Mouse (Mus musculus) CH12.LX (cell line): ENCODE measurements at regions not wholly inside any gene's neighbourhood (a gene's known extent, or its start where the extent isn't known, plus 50 kb on each side); places are given as distances from the start of the nearest gene placed in this dataset.

ENCODE experiments used
- CTCF ChIP-seq, 2 experiments: IDR thresholded peaks in 1 of 2; conservative IDR thresholded peaks in 1 of 2; 2 replicates each; pipeline ENCODE4 v1.5.1; 2011 to 2012; ENCODE audit warnings: low read depth in 2 of 2, low read length in 2 of 2, improper control_type of control experiment in 1 of 2, inconsistent platforms in 1 of 2, mild to moderate bottlenecking in 1 of 2, moderate library complexity in 1 of 2
- E2F4 ChIP-seq: IDR thresholded peaks from 2 replicates; pipeline ENCODE4 v1.6.1; 2011; ENCODE audit warnings: low read depth, low read length, improper control_type of control experiment; ENCODE audit not compliant: insufficient replicate concordance
- JUND ChIP-seq: conservative IDR thresholded peaks from 2 replicates; pipeline ENCODE4 v1.6.1; 2011; ENCODE audit warnings: low read depth, low read length, improper control_type of control experiment
- KAT2A ChIP-seq: IDR thresholded peaks from 2 replicates; pipeline ENCODE4 v1.6.1; 2012; ENCODE audit warnings: low read length, improper control_type of control experiment, inconsistent platforms; ENCODE audit not compliant: insufficient replicate concordance
- NELFE ChIP-seq: IDR thresholded peaks from 2 replicates; pipeline ENCODE4 v1.6.1; 2011; ENCODE audit warnings: low read depth, low read length, improper control_type of control experiment
- POLR2A ChIP-seq: IDR thresholded peaks from 2 replicates; pipeline ENCODE4 v1.6.1; 2011; ENCODE audit warnings: low read depth, mild to moderate bottlenecking, improper control_type of control experiment, low read length
- RAD21 ChIP-seq: IDR thresholded peaks from 2 replicates; pipeline ENCODE4 v1.6.1; 2011; ENCODE audit warnings: low read depth, mild to moderate bottlenecking, low read length, improper control_type of control experiment, moderate library complexity
- TBP ChIP-seq: conservative IDR thresholded peaks from 2 replicates; pipeline ENCODE4 v1.6.1; 2011; ENCODE audit warnings: low read depth, low read length, improper control_type of control experiment

- TF ChIP-seq CTCF (conservative IDR thresholded peaks at IDR 0.05 in 1 of 2, IDR thresholded peaks at IDR 0.05 in 1 of 2; ENCODE audit: low read depth in 2 of 2, low read length in 2 of 2), result no peak
- no peak for TF ChIP-seq KAT2A
- no peak for TF ChIP-seq JUND
- TF ChIP-seq RAD21, result no peak
- no peak for TF ChIP-seq E2F4
- TF ChIP-seq NELFE, result no peak
- no peak for TF ChIP-seq TBP
- TF ChIP-seq POLR2A, result no peak
Observed at GRCm38 (mm10) chr6:99786977-99787376, 60.8 kb upstream of the Prok2 start.
